Mouse (Mus musculus) lung, adult 18-20 months (tissue): ENCODE data around the gene Vwa7.
"Not testable (repeated sequence)": the region's sequence is repeated elsewhere in the genome, so short reads cannot be mapped to it uniquely, and the experiment has no call there.

Experiments
- DNase-seq, 2 experiments: peaks; one replicate each; pipeline ENCODE4 v3.0.0; 2022; ENCODE audit warnings: mixed read lengths in 2 of 2

The Vwa7 gene

GRCm38 (mm10) chr17:35000717-35001451 is 15.5 kb upstream of the Vwa7 start, which contains the start of gene Vars:
Gene Vars, plus strand, starts transcription at chr17:35000987.
- peak; percentile 85 to 86 for DNase-seq

GRCm38 (mm10) chr17:35001452-35002152 is 14.8 kb upstream of the Vwa7 start:
- DNase-seq: peak in 1 of 2 experiments; percentile 42

GRCm38 (mm10) chr17:35002153-35002865 is 14.1 kb upstream of the Vwa7 start:
- no peak for DNase-seq

GRCm38 (mm10) chr17:35003022-35003838 is 13.1 kb upstream of the Vwa7 start:
- DNase-seq: no peak

- DNase-seq: no peak
Observed at GRCm38 (mm10) chr17:35004075-35004717, 12.2 kb upstream of the Vwa7 start.

- DNase-seq: no peak
Observed at GRCm38 (mm10) chr17:35005158-35005557, 11.2 kb upstream of the Vwa7 start.

- DNase-seq: not testable (repeated sequence)
Observed at GRCm38 (mm10) chr17:35005902-35006301, 10.5 kb upstream of the Vwa7 start.

GRCm38 (mm10) chr17:35007387-35007991 is 8.9 kb upstream of the Vwa7 start:
- no peak for DNase-seq

GRCm38 (mm10) chr17:35009586-35009985 is 6.8 kb upstream of the Vwa7 start:
- DNase-seq: no peak

- DNase-seq: no peak
Observed at GRCm38 (mm10) chr17:35011440-35011839, 4.9 kb upstream of the Vwa7 start.

- DNase-seq: no peak
Observed at GRCm38 (mm10) chr17:35012430-35012829, 3.9 kb upstream of the Vwa7 start.

- no peak for DNase-seq
Observed at GRCm38 (mm10) chr17:35013221-35013620, 3.2 kb upstream of the Vwa7 start.

GRCm38 (mm10) chr17:35015296-35015695 is 1.1 kb upstream of the Vwa7 start:
- no peak for DNase-seq

- no peak for DNase-seq
Observed at GRCm38 (mm10) chr17:35016791-35017705, 669 bp downstream of the Vwa7 start.

- no peak for DNase-seq
Observed at GRCm38 (mm10) chr17:35017706-35018030, 1.3 kb downstream of the Vwa7 start.

GRCm38 (mm10) chr17:35018171-35018570 is 1.8 kb downstream of the Vwa7 start:
- DNase-seq: no peak

- DNase-seq: no peak
Observed at GRCm38 (mm10) chr17:35019894-35020293, 3.5 kb downstream of the Vwa7 start.

- DNase-seq: no peak
Observed at GRCm38 (mm10) chr17:35020551-35020950, 4.2 kb downstream of the Vwa7 start.

- peak; percentile 85 to 88 for DNase-seq
Observed at GRCm38 (mm10) chr17:35021163-35021808, 4.9 kb downstream of the Vwa7 start.

- peak; percentile 53 to 69 for DNase-seq
Observed at GRCm38 (mm10) chr17:35021842-35022477, 5.6 kb downstream of the Vwa7 start.
